Mouse (Mus musculus): Measurements from ENCODE around the gene Prom2. TPM values are rescaled to one million over a fixed set of nuclear protein-coding genes. Genes with fewer than 3 reads are reported as not detected.

Prom2 gene
- total RNA-seq (2015) (not detected in 2 replicates), total RNA-seq (2017) (not detected in 2 replicates)

- ATAC-seq (replicated peaks; ENCODE audit: poor library complexity) = no peak
These were observed at the start of gene Prom2 for GRCm38 (mm10) chr2:127541185-127541584. Gene Prom2 (minus strand): TSS chr2:127541467.

DNA sequence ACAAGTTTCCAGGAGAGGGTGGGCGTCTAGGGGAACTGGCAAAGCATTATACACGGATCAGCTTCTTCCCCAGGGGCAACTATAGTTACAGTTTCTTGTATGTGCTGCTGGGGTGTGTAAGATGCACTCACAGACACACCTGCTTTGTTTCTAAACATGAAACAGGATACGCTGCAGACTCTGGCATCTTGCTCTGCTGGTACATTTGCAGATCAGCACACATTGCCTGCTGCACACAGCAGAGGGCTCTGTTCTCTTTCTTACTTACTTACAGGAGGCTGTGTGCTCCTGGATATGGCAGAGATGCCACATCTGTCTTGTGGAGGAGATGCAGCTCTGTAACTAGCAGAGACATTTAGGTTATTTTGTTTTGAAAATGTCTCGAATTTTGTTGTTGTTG lies 49.6 kb upstream of the Prom2 start:
- no peak for ATAC-seq (replicated peaks; ENCODE audit: poor library complexity)

DNA sequence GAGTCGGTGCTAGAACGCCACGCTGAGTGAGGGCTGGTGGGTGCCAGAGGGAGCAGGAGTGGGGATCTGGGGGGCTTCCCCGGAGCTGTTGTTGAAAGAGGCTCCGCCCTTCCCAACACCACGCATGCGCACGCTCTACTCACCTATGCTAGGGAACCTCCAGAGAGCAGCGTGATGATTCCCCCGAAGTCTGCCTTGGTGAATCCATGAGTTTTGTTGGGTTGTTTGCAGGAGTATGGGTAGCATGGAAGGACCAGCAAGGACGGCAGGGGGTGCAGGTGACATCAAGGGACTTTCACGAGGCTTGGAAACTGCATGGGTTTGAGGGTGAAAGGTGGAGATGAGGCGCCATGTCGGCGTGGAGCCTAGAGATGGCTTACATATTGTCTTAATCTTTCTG lies 48.9 kb upstream of the Prom2 start:
- ATAC-seq (replicated peaks; ENCODE audit: poor library complexity) = no peak

DNA sequence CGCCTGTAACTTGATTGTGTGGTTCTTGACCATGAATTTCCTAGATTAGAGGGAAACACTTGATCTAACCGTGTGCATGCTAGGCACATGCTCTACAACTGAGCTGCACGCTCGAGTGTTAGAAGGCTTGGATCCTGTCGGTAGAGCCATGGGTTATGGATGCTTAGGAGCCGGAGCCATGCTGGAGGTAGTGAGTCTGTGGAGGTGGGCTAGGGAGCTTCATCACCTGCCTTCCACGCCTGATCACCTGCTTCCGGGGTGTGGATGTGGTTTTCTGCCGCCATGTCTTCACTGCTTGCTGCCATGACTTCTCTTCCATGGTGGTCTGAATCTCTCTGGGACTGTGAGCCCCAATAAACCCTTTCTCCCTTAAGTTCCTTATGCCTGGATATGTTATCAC lies 47.6 kb upstream of the Prom2 start:
- ATAC-seq (replicated peaks; ENCODE audit: poor library complexity) = no peak

DNA sequence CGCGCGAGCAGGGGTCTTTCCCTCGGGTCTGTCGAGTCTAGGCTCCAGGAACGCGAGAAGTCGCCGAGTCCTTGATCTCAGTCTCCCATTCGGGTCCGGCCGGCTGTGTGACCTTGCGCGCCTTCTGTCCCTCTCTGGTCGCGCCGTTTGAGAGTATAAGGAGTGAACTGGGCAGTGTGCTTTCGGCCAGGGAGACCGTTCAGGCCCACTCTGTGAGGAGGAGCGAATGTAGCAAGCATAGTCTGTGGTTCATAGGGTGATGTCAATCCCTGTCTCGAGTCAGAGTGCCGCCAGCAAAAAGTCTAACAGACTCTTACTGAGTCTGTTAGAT lies 46.2 kb upstream of the Prom2 start:
- peak; percentile 12; the same call in 1 of the 2 replicates for ATAC-seq (replicated peaks; ENCODE audit: poor library complexity)

DNA sequence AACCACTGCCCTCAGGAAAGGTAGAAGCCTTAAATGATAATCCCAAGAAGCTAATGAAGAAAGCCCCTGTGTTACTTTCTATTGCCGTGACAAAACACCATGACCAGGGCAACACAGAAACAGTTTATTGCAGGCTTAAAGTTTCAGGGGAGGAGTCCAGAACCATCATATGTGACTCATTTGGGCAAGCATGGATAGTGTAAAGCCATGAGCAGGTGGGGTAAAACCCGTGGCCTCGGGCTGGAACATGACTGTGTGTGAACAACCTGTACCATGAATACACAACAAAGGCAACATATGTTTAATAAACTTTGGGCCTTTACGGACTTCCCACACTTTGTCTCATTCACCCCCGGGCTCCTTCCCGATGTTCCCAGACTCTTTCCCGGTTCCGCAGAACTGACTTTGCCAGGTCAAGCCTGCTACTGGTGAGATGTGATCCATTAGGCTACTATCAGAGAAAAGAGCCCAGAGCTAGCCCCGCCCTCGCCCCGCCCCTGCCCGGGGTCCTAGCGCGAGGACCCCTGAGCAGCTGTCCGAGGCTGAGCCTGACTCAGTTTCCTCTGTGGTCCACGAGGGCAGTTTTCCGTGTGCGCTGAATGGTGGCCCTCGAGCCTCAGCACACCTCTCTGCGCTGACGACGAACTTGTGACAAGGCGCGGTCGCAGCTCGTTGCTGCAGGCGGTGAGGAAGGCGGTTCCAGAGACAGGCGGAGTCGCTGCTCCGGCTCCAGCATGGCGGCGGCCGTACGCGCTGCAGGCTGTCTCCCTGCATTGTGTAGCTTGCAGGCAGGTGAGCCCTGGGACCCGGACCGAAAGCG lies 45.6 kb upstream of the Prom2 start, which contains the start of the genes Zfp661 and Mrps5:
TSS of gene Zfp661 (minus strand) at position 401 of the 820 bp plus-strand sequence.
TSS of gene Mrps5 (plus strand) at position 529 of the 820 bp plus-strand sequence.
- ATAC-seq (replicated peaks; ENCODE audit: poor library complexity) = peak; percentile 62

GRCm38 (mm10) chr2:127584436-127584858 lies 43.2 kb upstream of the Prom2 start:
- peak; percentile 84 for ATAC-seq (replicated peaks; ENCODE audit: poor library complexity)

DNA sequence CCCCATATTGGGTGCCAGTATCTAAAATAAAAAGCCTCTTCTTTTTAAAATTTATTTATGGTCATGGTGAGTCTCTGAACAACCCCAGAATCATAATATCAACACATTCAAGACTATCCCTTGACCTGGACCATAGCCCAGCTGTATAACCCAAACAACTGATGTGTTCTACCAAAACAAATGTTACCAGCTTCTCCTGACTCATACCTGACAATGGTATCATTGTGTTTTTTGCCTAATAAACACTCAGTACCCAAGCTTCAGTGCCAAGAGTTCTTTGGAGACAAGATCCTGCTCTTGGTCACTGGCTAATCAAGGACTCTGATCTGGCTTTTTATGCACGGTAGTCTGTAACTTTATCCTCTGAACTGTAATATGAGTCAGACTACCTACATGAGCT lies 32.1 kb upstream of the Prom2 start:
- ATAC-seq (replicated peaks; ENCODE audit: poor library complexity) = no peak

GRCm38 (mm10) chr2:127559070-127559966 lies 18.1 kb upstream of the Prom2 start:
- peak; percentile 100 for ATAC-seq (replicated peaks; ENCODE audit: poor library complexity)

- ATAC-seq (replicated peaks; ENCODE audit: poor library complexity) = peak; percentile 79
These were observed 9.8 kb upstream of the Prom2 start for GRCm38 (mm10) chr2:127551078-127551477.

DNA sequence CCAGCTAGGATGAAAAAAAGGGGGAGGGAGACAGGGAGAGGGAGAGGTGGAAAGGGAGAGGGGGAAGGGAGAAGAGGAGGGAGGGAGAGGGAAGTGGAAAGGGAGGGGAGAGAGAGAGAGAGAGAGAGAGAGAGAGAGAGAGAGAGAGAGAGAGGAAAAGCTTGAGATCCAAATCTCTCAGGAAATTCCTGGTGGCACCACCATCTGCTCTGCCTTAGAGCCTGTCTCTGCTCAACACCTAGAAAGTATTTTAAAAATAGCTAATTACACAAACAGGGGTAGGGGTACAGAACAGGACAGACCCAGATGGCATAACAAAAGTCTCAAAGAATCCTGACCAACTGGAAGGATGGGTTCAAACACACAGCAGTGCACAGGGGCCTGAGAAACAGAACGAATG lies 9.2 kb upstream of the Prom2 start:
- ATAC-seq (replicated peaks; ENCODE audit: poor library complexity) = no peak

- no peak for ATAC-seq (replicated peaks; ENCODE audit: poor library complexity)
These were observed 8.4 kb upstream of the Prom2 start for GRCm38 (mm10) chr2:127549711-127550110.

DNA sequence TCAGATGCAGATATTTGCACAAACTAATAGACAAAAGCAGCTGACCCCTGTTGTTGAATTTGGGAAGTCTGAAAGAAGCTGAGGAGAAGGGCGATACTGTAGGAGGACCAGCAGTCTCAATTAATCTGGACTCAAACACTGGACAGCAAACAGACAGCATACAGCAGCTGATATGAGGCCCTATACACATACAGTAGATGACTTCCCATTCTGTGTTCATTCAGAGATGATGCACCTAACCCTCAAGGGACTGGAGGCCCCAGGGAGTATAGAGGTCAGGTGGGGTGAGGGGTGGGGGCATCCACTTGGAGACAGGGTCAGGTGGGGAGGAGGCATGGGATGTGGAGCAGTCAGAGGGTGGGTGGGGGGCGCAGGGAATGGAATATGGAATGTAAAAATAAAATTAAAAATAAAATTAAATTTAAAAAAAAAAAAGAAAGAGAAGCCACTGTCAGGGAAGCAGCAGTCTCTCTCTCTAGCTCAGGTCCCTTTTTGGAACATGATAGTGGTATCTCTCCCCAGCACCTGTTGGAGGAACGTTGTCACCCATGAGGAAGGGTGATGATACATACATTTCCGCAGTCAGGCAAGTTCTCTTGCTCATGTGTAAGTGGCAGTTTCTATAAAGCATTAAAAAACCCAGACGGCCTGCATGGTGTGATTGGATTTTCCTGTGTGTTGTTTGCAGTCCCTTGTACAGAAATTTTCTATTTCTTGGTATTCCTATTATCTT lies 7.2 kb upstream of the Prom2 start:
- peak; percentile 79 for ATAC-seq (replicated peaks; ENCODE audit: poor library complexity)

DNA sequence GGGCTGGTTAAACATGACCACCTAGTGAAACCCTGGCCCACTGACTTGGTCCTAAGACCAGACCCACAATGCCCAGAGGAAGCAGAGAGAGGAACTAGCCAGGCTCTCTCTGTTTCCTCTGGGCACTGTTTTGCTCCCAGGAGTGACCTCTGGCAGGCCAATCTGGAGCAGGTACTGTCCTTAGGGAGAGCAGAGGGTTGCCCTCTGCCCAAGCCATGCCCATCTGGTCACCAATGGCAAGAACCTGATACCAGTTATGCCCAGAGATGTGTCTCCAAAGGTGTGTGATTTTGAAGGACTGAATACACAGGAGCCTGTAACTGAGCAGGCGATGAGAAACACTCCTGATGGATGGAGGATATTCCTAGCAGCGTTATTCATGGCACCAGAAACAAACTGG lies 430 bp upstream of the Prom2 start:
- ATAC-seq (replicated peaks; ENCODE audit: poor library complexity) = no peak

DNA sequence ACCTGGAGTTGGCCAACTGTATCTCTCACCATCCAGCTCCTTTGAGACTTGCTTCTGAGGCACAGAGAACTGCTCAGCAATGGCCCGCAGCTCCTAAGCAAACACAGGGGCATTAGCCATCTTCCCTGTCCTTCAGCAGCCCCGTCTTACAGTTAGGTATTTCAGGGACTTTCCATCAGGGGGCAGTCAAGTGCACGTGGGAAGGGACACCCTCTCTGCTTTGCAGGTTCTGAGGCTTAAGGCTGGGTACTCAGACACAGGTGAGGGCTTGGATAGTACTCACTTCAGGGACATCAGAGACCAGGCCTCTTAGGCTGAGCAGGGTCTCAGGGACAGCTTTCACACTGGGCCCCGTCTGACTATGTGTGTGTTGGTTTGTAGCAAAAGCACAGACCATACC lies 1.8 kb downstream of the Prom2 start:
- peak; percentile 69 for ATAC-seq (replicated peaks; ENCODE audit: poor library complexity)

DNA sequence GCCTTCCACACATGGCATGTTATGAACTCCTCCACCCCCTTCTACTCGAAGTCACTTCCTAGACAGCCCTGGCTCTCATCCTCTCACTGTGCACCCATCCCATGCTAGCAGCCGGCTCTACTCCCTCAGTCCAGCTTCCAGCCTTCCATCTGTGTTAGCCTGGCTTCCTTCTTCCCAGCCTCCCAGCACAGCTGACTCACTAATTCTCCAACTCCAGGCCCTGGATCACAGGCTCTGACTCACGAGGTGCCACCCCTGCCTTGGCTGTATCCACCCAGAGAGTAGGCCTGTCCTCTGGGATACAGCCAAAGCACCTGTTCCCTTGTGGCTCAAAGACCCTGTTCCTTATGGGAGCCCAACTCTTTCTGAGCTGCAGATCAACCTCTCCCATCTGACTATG lies 3.7 kb downstream of the Prom2 start:
- ATAC-seq (replicated peaks; ENCODE audit: poor library complexity) = no peak

GRCm38 (mm10) chr2:127535363-127535762 lies 5.9 kb downstream of the Prom2 start:
- no peak for ATAC-seq (replicated peaks; ENCODE audit: poor library complexity)

DNA sequence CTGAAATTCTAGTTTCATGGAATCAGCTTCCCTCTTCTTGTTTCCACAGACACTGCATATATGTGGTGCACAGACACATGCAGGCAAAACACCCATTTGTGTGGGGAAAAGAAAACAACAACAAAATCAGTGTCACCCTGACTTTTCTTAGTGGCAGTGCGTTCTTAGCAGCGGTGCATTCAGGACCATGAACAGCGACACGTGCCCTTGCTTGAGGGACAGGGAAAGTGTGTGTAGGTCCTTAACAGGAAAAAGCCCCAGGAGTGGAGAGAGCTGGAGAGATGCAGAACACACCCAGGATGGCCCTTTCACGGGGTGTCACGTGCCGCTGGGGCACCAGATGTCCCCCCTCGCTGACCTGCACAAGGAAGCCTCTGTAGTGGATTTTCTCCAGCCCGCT lies 8.9 kb downstream of the Prom2 start:
- peak; percentile 76 for ATAC-seq (replicated peaks; ENCODE audit: poor library complexity)

GRCm38 (mm10) chr2:127531592-127531991 lies 9.7 kb downstream of the Prom2 start:
- no peak for ATAC-seq (replicated peaks; ENCODE audit: poor library complexity)

- no peak for ATAC-seq (replicated peaks; ENCODE audit: poor library complexity)
These were observed 10.8 kb downstream of the Prom2 start for GRCm38 (mm10) chr2:127530418-127530817.
